Mouse (Mus musculus) frontal cortex, adult (tissue): ENCODE results near the gene Pou2f3.

ENCODE experiments used
- ATAC-seq: cut with Nextera tagmentation; 2 replicates; pipeline ENCODE4 v1.9.2; 2017; ENCODE audit warnings: mild to moderate bottlenecking, moderate library complexity, mixed read lengths; ENCODE audit not compliant: low TSS enrichment

Gene Pou2f3

DNA sequence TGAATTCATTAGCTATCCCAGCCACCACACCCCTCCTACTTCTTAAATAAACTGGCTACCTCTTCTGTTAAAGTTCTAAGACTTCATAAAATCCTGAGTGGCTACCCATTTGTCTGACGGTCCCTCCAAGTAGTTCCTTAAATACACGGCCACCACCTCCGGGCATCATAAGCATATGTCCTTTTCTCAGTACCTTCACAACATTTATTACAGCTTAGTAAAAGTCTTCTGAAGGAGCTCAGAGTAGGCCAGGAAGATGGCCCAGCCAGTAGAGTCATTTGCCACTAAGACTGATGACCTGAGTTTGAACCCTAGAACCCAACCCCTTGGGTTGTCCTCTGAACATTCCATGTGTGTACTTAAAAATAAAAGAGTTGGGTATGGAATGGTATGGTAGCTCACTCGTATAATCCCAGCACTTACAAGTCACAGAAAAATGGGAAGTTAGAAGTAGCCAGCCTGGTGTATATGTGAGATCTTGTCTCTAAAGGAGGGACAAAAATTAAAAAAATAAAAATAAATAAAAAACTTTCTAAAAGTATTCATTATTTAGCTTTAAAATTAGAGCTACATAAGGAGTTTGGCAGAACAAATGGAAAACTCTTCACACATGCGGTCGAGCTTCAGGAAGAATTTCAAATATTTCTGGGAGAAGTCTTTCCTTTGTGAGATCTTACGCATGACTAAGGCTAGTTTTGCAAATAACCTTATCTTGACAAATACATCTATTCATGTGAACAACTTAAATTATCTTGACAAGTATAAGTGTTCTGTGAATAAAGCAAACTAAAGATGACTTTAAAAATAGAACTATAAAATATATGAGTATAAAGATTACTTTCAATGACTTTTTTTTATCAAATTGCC, 125.4 kb downstream of the Pou2f3 start:
- no peak for ATAC-seq

DNA sequence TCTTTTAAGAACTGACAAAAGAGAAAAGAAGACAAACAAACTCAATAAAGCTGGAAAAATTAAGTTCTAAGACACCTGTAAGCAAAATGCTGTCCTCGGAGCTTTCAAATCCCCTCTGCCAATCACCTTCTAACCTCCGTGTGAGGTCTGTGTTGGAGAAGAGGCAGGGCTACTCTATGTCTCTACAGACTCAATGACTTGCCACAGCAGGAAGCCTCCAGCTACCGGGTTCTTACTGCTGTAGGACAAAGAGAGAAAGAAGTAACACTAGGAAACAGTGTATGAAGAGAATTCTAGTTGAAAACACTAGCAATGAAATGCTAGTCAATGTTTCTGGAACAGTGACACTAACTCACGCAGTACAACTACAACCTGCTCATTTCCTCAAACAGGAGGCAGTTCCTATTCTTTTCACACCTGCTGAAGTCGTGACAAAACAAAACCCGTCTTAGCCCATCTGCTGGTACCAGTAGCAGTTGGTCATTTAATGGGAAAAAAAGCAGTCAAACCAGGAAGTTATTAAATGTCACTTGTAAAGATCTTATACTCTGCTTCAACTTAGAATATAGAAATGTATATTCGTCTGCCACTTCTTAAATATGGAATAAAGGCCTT, 126.6 kb downstream of the Pou2f3 start:
- ATAC-seq, result no peak

DNA sequence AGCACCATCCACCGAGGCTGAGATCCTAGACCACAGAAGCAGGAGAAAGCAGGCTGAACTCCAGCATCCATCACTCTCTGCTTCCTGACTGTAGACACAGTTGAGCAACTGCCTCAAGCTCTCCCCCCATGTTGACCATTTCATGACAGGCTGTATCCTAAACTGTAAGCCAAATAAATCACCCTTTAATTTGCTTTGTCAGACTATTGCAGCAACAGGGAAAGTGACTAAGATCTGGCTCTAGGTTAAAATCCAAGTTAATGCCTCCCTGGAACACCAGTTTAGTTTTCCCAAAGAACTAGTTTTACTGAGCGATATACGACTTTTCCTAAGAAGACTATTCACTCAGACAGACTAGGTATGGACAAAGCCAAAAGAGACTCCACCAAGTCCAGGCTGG, 131.5 kb downstream of the Pou2f3 start:
- ATAC-seq, result no peak

DNA sequence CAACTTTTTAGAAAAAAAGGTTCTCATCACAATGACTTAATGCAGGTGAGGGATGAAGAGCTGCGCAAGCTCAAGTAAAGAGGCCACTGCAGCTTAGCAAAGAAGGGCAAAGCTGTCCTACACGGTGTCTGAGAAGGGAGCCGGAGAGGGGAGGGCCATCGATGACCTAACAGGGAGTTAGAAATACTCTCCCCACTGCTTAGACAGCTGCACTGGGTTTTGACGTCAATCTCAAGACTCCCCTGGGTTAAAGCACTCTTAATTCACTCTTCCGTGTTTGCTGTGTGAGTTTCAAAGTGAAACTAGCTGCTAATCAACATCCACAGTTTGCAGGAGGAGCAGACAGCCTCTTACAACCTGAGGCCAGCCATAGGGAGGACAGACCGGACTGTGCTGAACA, 134.0 kb downstream of the Pou2f3 start:
- ATAC-seq, result no peak

DNA sequence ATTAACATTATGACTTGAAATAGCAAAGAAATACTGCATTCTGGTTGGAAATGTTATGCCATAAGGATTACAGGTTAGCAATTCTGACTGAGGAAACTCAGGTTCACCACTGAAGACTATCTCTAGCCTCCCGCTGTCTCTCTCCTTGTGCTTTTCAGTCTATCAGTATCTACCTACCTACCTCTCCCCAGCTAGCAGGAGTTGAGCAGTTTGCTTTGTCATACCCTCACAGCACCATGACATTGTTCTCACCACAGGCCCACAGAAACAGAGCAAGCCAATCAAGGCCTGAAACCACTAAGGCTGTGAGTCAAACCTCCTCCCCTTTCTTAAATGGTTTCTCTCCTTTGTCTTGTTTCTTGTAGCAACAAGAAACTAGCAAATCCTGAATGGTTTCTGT, 135.6 kb downstream of the Pou2f3 start:
- no peak for ATAC-seq
